ENCODE assay signal across 10 mouse cellular contexts in the genomic region with DNA sequence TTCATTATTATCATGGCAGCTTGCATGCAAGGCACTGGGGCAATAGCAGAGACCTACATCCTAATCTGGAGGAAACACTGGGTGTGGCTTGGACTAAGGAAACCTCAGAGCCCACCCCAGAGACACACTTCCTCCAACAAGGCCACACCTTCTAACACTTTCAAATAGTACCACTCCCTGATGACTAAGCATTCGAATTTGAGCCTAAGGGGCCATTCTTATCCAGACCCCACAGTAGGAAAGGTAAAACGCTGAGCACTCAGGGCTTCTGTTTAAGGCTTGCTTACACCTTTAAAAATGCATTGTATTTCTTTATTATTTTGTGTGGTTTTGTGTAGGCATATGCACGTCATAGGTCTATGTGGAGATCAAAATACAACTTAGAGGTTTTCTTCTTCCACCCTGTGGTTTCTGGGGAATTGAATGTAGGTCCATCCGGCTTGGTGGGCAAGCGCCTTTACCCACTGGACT.
A peak's percentile ranks its signal among the peaks of the same experiment; 100 is the strongest.
DNase-seq lines count a peak whose midpoint lies in the region; ATAC-seq and TF ChIP-seq lines count a peak whose summit lies in the region.
"Had no signal": no experiment of that assay in that cellular context is flagged by ENCODE, and none has a peak within 500 bp of the region (broad histone marks: within the 10 kb centered on the region; RNA-seq: fewer than 3 reads in every experiment).

No protein-coding gene starts in this region.

- 14% methylated on average over 5 of the region's 5 CpGs for WGBS in thymus, adult 2 months
- WGBS in midbrain, embryonic 15.5 days: 90% methylated on average over 5 of the region's 5 CpGs
- WGBS in kidney, embryonic 15.5 days: 89% methylated on average over 5 of the region's 5 CpGs

- H3K4me3 ChIP-seq in thymus, adult 2 months (ENCODE audit: control insufficient read depth, insufficient read depth, low read length): no peak overlapping the region
- no peak overlapping the region for H3K4me3 ChIP-seq in midbrain, embryonic 15.5 days
- H3K4me3 ChIP-seq in kidney, embryonic 15.5 days (replicated peaks): no peak overlapping the region

- H3K36me3 ChIP-seq in thymus, adult 2 months (ENCODE audit: control insufficient read depth, insufficient read depth, low read length): no peaks in the 10 kb centered on the region
- H3K36me3 ChIP-seq in midbrain, embryonic 15.5 days (replicated peaks): no peaks in the 10 kb centered on the region
- no peaks in the 10 kb centered on the region for H3K36me3 ChIP-seq in kidney, embryonic 15.5 days

- no peak overlapping the region for H3K4me2 ChIP-seq in midbrain, embryonic 15.5 days
- H3K4me2 ChIP-seq in kidney, embryonic 15.5 days: no peak overlapping the region

- ATAC-seq in erythroblast, adult 5-6 weeks (replicated peaks; ENCODE audit: low FRiP score, poor library complexity, severe bottlenecking): peak; percentile 56
- ATAC-seq in midbrain, embryonic 15.5 days (replicated peaks): no peak
- no peak for ATAC-seq in kidney, embryonic 15.5 days (replicated peaks; ENCODE audit: low FRiP score)

- DNase-seq in thymus, adult 2 months: peak; percentile 30
- no peak for DNase-seq in thymus, postnatal 4 days
- DNase-seq in lung, postnatal 10 days: peak; percentile 49
- no peak for DNase-seq in cerebellum, postnatal 10 days
- DNase-seq in ovary, postnatal 10 days (ENCODE audit: low spot score): no peak
- DNase-seq: adrenal gland, adult 2 months; kidney, postnatal 10 days had no signal

- TF ChIP-seq POLR2A in thymus, adult 2 months (IDR thresholded peaks at IDR 0.05; ENCODE audit: control insufficient read depth, extremely low read depth, insufficient read depth, low read length, poor library complexity): no peak

- H3K9ac ChIP-seq in midbrain, embryonic 15.5 days: no peak overlapping the region
- H3K9ac ChIP-seq in kidney, embryonic 15.5 days: no peak overlapping the region

- H3K27ac ChIP-seq in thymus, adult 2 months (ENCODE audit: control insufficient read depth, insufficient read depth, low read length): no peak overlapping the region
- H3K27ac ChIP-seq in midbrain, embryonic 15.5 days: no peak overlapping the region
- H3K27ac ChIP-seq in kidney, embryonic 15.5 days: no peak overlapping the region

- H3K4me1 ChIP-seq in thymus, adult 2 months (replicated peaks; ENCODE audit: control insufficient read depth, insufficient read depth, low read length): peaks cover 15% of the 10 kb centered on the region
- H3K4me1 ChIP-seq in midbrain, embryonic 15.5 days: no peaks in the 10 kb centered on the region
- H3K4me1 ChIP-seq in kidney, embryonic 15.5 days: peaks cover 6% of the 10 kb centered on the region; the same call in 1 of the 2 replicates

- no peaks in the 10 kb centered on the region for H3K27me3 ChIP-seq in thymus, adult 2 months (ENCODE audit: control insufficient read depth, insufficient read depth, low read length)
- H3K27me3 ChIP-seq in midbrain, embryonic 15.5 days (replicated peaks): no peaks in the 10 kb centered on the region
- H3K27me3 ChIP-seq in kidney, embryonic 15.5 days: no peaks in the 10 kb centered on the region

- H3K9me3 ChIP-seq in midbrain, embryonic 15.5 days: no peaks in the 10 kb centered on the region
- H3K9me3 ChIP-seq in kidney, embryonic 15.5 days (replicated peaks): no peaks in the 10 kb centered on the region

- no peak for TF ChIP-seq CTCF in thymus, adult 2 months (IDR thresholded peaks at IDR 0.05; ENCODE audit: borderline replicate concordance, control insufficient read depth, extremely low read depth, insufficient read depth, low read length, poor library complexity)

Comparison
In these comparisons a context has a peak if more than half of its experiments do, and no peak if none do; other contexts are left out.
1. DNase-seq: peak in thymus, adult 2 months (single experiment) and lung, postnatal 10 days (single experiment); none in thymus, postnatal 4 days (single experiment), cerebellum, postnatal 10 days (0 of 2) and ovary, postnatal 10 days (single experiment).